Mouse (Mus musculus) liver, embryonic 12.5 days (tissue): Measurements from ENCODE around the gene Spint1. TPM values are rescaled to one million over a fixed set of nuclear protein-coding genes. Genes with fewer than 3 reads are reported as not detected.

Source experiments
- ATAC-seq: fragments of 200-750 bp; cut with Nextera tagmentation; 2 replicates; pipeline ENCODE4 v1.8.0; 2017; ENCODE audit warnings: moderate number of reproducible peaks, mild to moderate bottlenecking, moderate library complexity
- H3K27ac ChIP-seq: fragments of 300-500 bp; sonication (generic); 2 replicates; pipeline ENCODE4 v1.5.1; 2016; ENCODE audit warnings: mild to moderate bottlenecking
- H3K27me3 ChIP-seq: fragments of 300-500 bp; sonication (generic); replicated peaks from 2 replicates; pipeline ENCODE4 v1.6.1; 2016; ENCODE audit warnings: mild to moderate bottlenecking, moderate library complexity
- H3K36me3 ChIP-seq: fragments of 300-500 bp; sonication (generic); 2 replicates; pipeline ENCODE4 v1.6.1; 2016; ENCODE audit warnings: mild to moderate bottlenecking, moderate library complexity
- H3K4me1 ChIP-seq: fragments of 300-500 bp; sonication (generic); 2 replicates; pipeline ENCODE4 v1.6.1; 2016
- H3K4me2 ChIP-seq: fragments of 300-500 bp; sonication (generic); 2 replicates; pipeline ENCODE4 v1.6.1; 2016; ENCODE audit warnings: mild to moderate bottlenecking, moderate library complexity
- H3K4me3 ChIP-seq: fragments of 300-500 bp; sonication (generic); 2 replicates; pipeline ENCODE4 v1.5.1; 2016; ENCODE audit warnings: mild to moderate bottlenecking, moderate library complexity
- H3K9ac ChIP-seq: fragments of 300-500 bp; sonication (generic); 2 replicates; pipeline ENCODE4 v1.6.1; 2016; ENCODE audit warnings: mild to moderate bottlenecking, moderate library complexity
- H3K9me3 ChIP-seq: fragments of 300-500 bp; sonication (generic); replicated peaks from 2 replicates; pipeline ENCODE4 v1.6.1; 2016; ENCODE audit warnings: mild to moderate bottlenecking, moderate library complexity
- WGBS: fragments of 180-500 bp; shearing (Covaris S2); methylation state at CpG from one replicate; pipeline ENCODE4 v1.1.7; 2016; ENCODE audit not compliant: insufficient replicate concordance; 5-methylcytosine and 5-hydroxymethylcytosine counted together
- polyA plus RNA-seq: library from polyadenylated mRNA; unstranded; fragments of >200 nt; fragmentation: Nextera tagmentation; extraction: Ambion mirVana; gene quantifications from 2 replicates; pipeline ENCODE4 v1.2.1, GENCODE M21; 2016

Spint1 gene
- polyA plus RNA-seq, 1 experiment from 2014 or later, result 0.77 TPM

- Histone ChIP-seq H3K9ac (no peak overlapping the region), H3K4me2 (no peak overlapping the region), H3K27me3 (no peaks in the 10 kb centered on the region), H3K36me3 (peaks cover 48% of the 10 kb centered on the region), H3K9me3 (no peaks in the 10 kb centered on the region), H3K4me1 (peaks cover 56% of the 10 kb centered on the region), H3K4me3 (no peak overlapping the region), H3K27ac (no peak overlapping the region)
- no peak for ATAC-seq
- 44% methylated on average over 5 of the region's 5 CpGs for WGBS
Observed at GRCm38 (mm10) chr2:119298330-119298729, 61.2 kb downstream of the Spint1 start.

- WGBS, result 72% methylated on average over 2 of the region's 2 CpGs
- no peaks in the 10 kb centered on the region for H3K9me3 ChIP-seq
- ATAC-seq, result no peak
- no peaks in the 10 kb centered on the region for H3K27me3 ChIP-seq
- H3K36me3 ChIP-seq, result peaks cover 43% of the 10 kb centered on the region
- no peak overlapping the region for H3K9ac ChIP-seq
- peak overlapping the region; percentile 23; the same call in 1 of the 2 replicates for H3K27ac ChIP-seq
- no peak overlapping the region for H3K4me3 ChIP-seq
- peaks cover 62% of the 10 kb centered on the region for H3K4me1 ChIP-seq
- no peak overlapping the region for H3K4me2 ChIP-seq
Observed at GRCm38 (mm10) chr2:119298839-119299238, 61.7 kb downstream of the Spint1 start.

Other genes with a start within 250 kb of the Spint1 start
- 17.5 and 19.2 TPM in 2 replicates for gene Ccdc32, start 208.0 kb upstream of the Spint1 start, polyA plus RNA-seq
- 5.9 and 6.5 TPM in 2 replicates for gene Rpusd2, start 202.6 kb upstream of the Spint1 start, polyA plus RNA-seq
- 72.9 and 78.2 TPM in 2 replicates for gene Knl1, start 190.2 kb upstream of the Spint1 start, polyA plus RNA-seq
- 49.9 and 52.3 TPM in 2 replicates for gene Rad51, start 124.6 kb upstream of the Spint1 start, polyA plus RNA-seq
- gene Rmdn3, start 80.3 kb upstream of the Spint1 start, polyA plus RNA-seq, result 62.2 and 64.1 TPM in 2 replicates
- gene Gchfr, start 69.6 kb upstream of the Spint1 start, polyA plus RNA-seq, result 28.5 and 31.8 TPM in 2 replicates
- gene Gm14137, start 62.9 kb upstream of the Spint1 start, polyA plus RNA-seq, result 0.26 and 0.35 TPM in 2 replicates
- gene Zfyve19, start 28.7 kb upstream of the Spint1 start, polyA plus RNA-seq, result 27.7 and 29.9 TPM in 2 replicates
- 11.6 and 13.2 TPM in 2 replicates for gene Dnajc17, start 28.6 kb upstream of the Spint1 start, polyA plus RNA-seq
- not detected in 2 replicates for gene Ppp1r14d, start 7.5 kb upstream of the Spint1 start, polyA plus RNA-seq
- gene Rhov, start 33.9 kb downstream of the Spint1 start, polyA plus RNA-seq, result 0.07 TPM in 1 of 2 replicates, not detected in the other
- gene Vps18, start 51.4 kb downstream of the Spint1 start, polyA plus RNA-seq, result 9.8 and 10.3 TPM in 2 replicates
- 3.0 and 3.1 TPM in 2 replicates for gene Dll4, start 88.4 kb downstream of the Spint1 start, polyA plus RNA-seq
- gene Chac1, start 113.9 kb downstream of the Spint1 start, polyA plus RNA-seq, result 1.0 and 1.4 TPM in 2 replicates
- gene Ino80, start 240.3 kb downstream of the Spint1 start, polyA plus RNA-seq, result 2.5 and 2.9 TPM in 2 replicates